Mouse (Mus musculus): Measurements from ENCODE around the gene Braf. TPM values are rescaled to one million over a fixed set of nuclear protein-coding genes. Genes with fewer than 3 reads are reported as not detected.

Gene Braf
- total and polyA plus RNA-seq, 2 experiments from 2014 or later: 17.1 to 48.0 TPM

- H3K27me3 ChIP-seq (ENCODE audit: insufficient read depth, low read length): no peaks in the 10 kb centered on the region
- H3K9ac ChIP-seq (replicated peaks; ENCODE audit: low read length, poor library complexity, severe bottlenecking): no peak overlapping the region
- H3K4me1 ChIP-seq (ENCODE audit: insufficient read depth, low read length): peaks cover 6% of the 10 kb centered on the region; the same call in 1 of the 2 replicates
- H3K4me3 ChIP-seq (ENCODE audit: low read depth, low read length): no peak overlapping the region
- no peak for DNase-seq (ENCODE audit: low spot score)
- 95% methylated on average over 4 of the region's 4 CpGs for WGBS
- H3K4me2 ChIP-seq (ENCODE audit: low read depth, low read length, poor library complexity, severe bottlenecking): no peak overlapping the region
- 0 out of 2 replicates have a peak overlapping the region, but pooled peaks have one; percentile 89 for H3K27ac ChIP-seq (ENCODE audit: low read depth, low read length)
- no peaks in the 10 kb centered on the region for H3K9me3 ChIP-seq (ENCODE audit: low read length)
- peaks cover 30% of the 10 kb centered on the region for H3K36me3 ChIP-seq (ENCODE audit: insufficient read depth, low read length)
- no peak for TF ChIP-seq CTCF (IDR thresholded peaks at IDR 0.05)
- ATAC-seq (ENCODE audit: low FRiP score): no peak
Measured at GRCm38 (mm10) chr6:39591481-39591880, 133.8 kb downstream of the Braf start.

- Histone ChIP-seq H3K4me1 (ENCODE audit: insufficient read depth, low read length) (no peaks in the 10 kb centered on the region), H3K4me2 (ENCODE audit: low read depth, low read length, poor library complexity, severe bottlenecking) (no peak within 1 kb of the TSS), H3K9ac (replicated peaks; ENCODE audit: low read length, poor library complexity, severe bottlenecking) (no peak within 1 kb of the TSS), H3K9me3 (ENCODE audit: low read length) (no peaks in the 10 kb centered on the region), H3K27me3 (ENCODE audit: insufficient read depth, low read length) (no peaks in the 10 kb centered on the region), H3K27ac (ENCODE audit: low read depth, low read length) (no peak within 1 kb of the TSS), H3K4me3 (ENCODE audit: low read depth, low read length) (no peak within 1 kb of the TSS), H3K36me3 (ENCODE audit: insufficient read depth, low read length) (peaks cover 74% of the 10 kb centered on the region)
- DNase-seq (ENCODE audit: low spot score) (no peak), ATAC-seq (ENCODE audit: low FRiP score) (no peak)
- TF ChIP-seq CTCF (IDR thresholded peaks at IDR 0.05): no peak
- WGBS: 96% methylated on average over 6 of the region's 6 CpGs
Measured at GRCm38 (mm10) chr6:39585517-39585916, 139.7 kb downstream of the Braf start, which contains the start of gene Gm42420. Gene Gm42420 (plus strand): TSS chr6:39585753.

- no peak overlapping the region for H3K9ac ChIP-seq (replicated peaks; ENCODE audit: low read length, poor library complexity, severe bottlenecking)
- 84% methylated on average over 7 of the region's 7 CpGs for WGBS
- H3K9me3 ChIP-seq (ENCODE audit: low read length): no peaks in the 10 kb centered on the region
- peaks cover 69% of the 10 kb centered on the region for H3K36me3 ChIP-seq (ENCODE audit: insufficient read depth, low read length)
- ATAC-seq (ENCODE audit: low FRiP score): no peak
- TF ChIP-seq CTCF (IDR thresholded peaks at IDR 0.05): no peak
- no peak overlapping the region for H3K27ac ChIP-seq (ENCODE audit: low read depth, low read length)
- H3K27me3 ChIP-seq (ENCODE audit: insufficient read depth, low read length): no peaks in the 10 kb centered on the region
- no peak overlapping the region for H3K4me2 ChIP-seq (ENCODE audit: low read depth, low read length, poor library complexity, severe bottlenecking)
- no peak for DNase-seq (ENCODE audit: low spot score)
- H3K4me3 ChIP-seq (ENCODE audit: low read depth, low read length): no peak overlapping the region
- H3K4me1 ChIP-seq (ENCODE audit: insufficient read depth, low read length): no peaks in the 10 kb centered on the region
Measured at GRCm38 (mm10) chr6:39581087-39581784, 144.0 kb downstream of the Braf start.

- DNase-seq (ENCODE audit: low spot score): no peak
- TF ChIP-seq CTCF (IDR thresholded peaks at IDR 0.05): no peak
- ATAC-seq (ENCODE audit: low FRiP score): no peak
- H3K27me3 ChIP-seq (ENCODE audit: insufficient read depth, low read length): no peaks in the 10 kb centered on the region
- H3K27ac ChIP-seq (ENCODE audit: low read depth, low read length): no peak overlapping the region
- H3K9ac ChIP-seq (replicated peaks; ENCODE audit: low read length, poor library complexity, severe bottlenecking): no peak overlapping the region
- no peaks in the 10 kb centered on the region for H3K4me1 ChIP-seq (ENCODE audit: insufficient read depth, low read length)
- H3K4me3 ChIP-seq (ENCODE audit: low read depth, low read length): no peak overlapping the region
- H3K36me3 ChIP-seq (ENCODE audit: insufficient read depth, low read length): peaks cover 62% of the 10 kb centered on the region
- no peak overlapping the region for H3K4me2 ChIP-seq (ENCODE audit: low read depth, low read length, poor library complexity, severe bottlenecking)
- H3K9me3 ChIP-seq (ENCODE audit: low read length): no peaks in the 10 kb centered on the region
- 90% methylated on average over 2 of the region's 2 CpGs for WGBS
Measured at GRCm38 (mm10) chr6:39580558-39580957, 144.7 kb downstream of the Braf start.

- Histone ChIP-seq H3K9ac (replicated peaks; ENCODE audit: low read length, poor library complexity, severe bottlenecking) (no peak overlapping the region), H3K4me3 (ENCODE audit: low read depth, low read length) (no peak overlapping the region), H3K27ac (ENCODE audit: low read depth, low read length) (no peak overlapping the region), H3K9me3 (ENCODE audit: low read length) (no peaks in the 10 kb centered on the region), H3K27me3 (ENCODE audit: insufficient read depth, low read length) (no peaks in the 10 kb centered on the region), H3K4me1 (ENCODE audit: insufficient read depth, low read length) (peaks cover 7% of the 10 kb centered on the region), H3K4me2 (ENCODE audit: low read depth, low read length, poor library complexity, severe bottlenecking) (no peak overlapping the region), H3K36me3 (ENCODE audit: insufficient read depth, low read length) (peaks cover 58% of the 10 kb centered on the region)
- no peak for TF ChIP-seq CTCF (IDR thresholded peaks at IDR 0.05)
- WGBS: 94% methylated on average over 7 of the region's 7 CpGs
- ATAC-seq (ENCODE audit: low FRiP score) (no peak), DNase-seq (ENCODE audit: low spot score) (no peak)
Measured at GRCm38 (mm10) chr6:39579552-39579951, 145.7 kb downstream of the Braf start.

GRCm38 (mm10) chr6:39574951-39575350 lies 150.3 kb downstream of the Braf start:
- H3K9ac ChIP-seq (replicated peaks; ENCODE audit: low read length, poor library complexity, severe bottlenecking): peak overlapping the region; percentile 96; the same call in 1 of the 2 replicates
- peaks cover 21% of the 10 kb centered on the region for H3K36me3 ChIP-seq (ENCODE audit: insufficient read depth, low read length)
- H3K4me1 ChIP-seq (ENCODE audit: insufficient read depth, low read length): peaks cover 10% of the 10 kb centered on the region
- H3K4me2 ChIP-seq (ENCODE audit: low read depth, low read length, poor library complexity, severe bottlenecking): peak overlapping the region; percentile 92
- H3K27me3 ChIP-seq (ENCODE audit: insufficient read depth, low read length): no peaks in the 10 kb centered on the region
- peak overlapping the region; percentile 80 for H3K4me3 ChIP-seq (ENCODE audit: low read depth, low read length)
- H3K27ac ChIP-seq (ENCODE audit: low read depth, low read length): peak overlapping the region; percentile 95
- WGBS: 71% methylated on average over 7 of the region's 7 CpGs
- no peak for ATAC-seq (ENCODE audit: low FRiP score)
- no peak for DNase-seq (ENCODE audit: low spot score)
- no peak for TF ChIP-seq CTCF (IDR thresholded peaks at IDR 0.05)
- no peaks in the 10 kb centered on the region for H3K9me3 ChIP-seq (ENCODE audit: low read length)
